Mouse (Mus musculus) ES-E14 (cell line): ENCODE data around the gene Dut.

Source experiments
- CHD2 ChIP-seq: IDR thresholded peaks from 2 replicates; pipeline ENCODE4 v1.6.1; 2014; ENCODE audit warnings: mild to moderate bottlenecking, low read depth, low read length, inconsistent platforms
- HCFC1 ChIP-seq: IDR thresholded peaks from 2 replicates; pipeline ENCODE4 v1.6.1; 2012; ENCODE audit warnings: low read length, inconsistent platforms, borderline replicate concordance; ENCODE audit not compliant: insufficient read depth
- MAFK ChIP-seq: IDR thresholded peaks from 2 replicates; pipeline ENCODE4 v1.6.1; 2014; ENCODE audit warnings: mild to moderate bottlenecking, low read depth, low read length, inconsistent platforms; ENCODE audit not compliant: insufficient read depth
- ZNF384 ChIP-seq: IDR thresholded peaks from 2 replicates; pipeline ENCODE4 v1.6.1; 2012; ENCODE audit warnings: low read depth, low read length, inconsistent platforms

GRCm38 (mm10) chr2:125275617-125276016 is 28.6 kb downstream of the Dut start:
- TF ChIP-seq HCFC1 (no peak), MAFK (no peak), CHD2 (no peak), ZNF384 (no peak)
